Mouse (Mus musculus) embryonic facial prominence, embryonic 11.5 days (tissue): ENCODE data around the gene Man1a. TPM values are rescaled to one million over a fixed set of nuclear protein-coding genes. Genes with fewer than 3 reads are reported as not detected.

Experiments
- ATAC-seq: fragments of 200-750 bp; cut with Nextera tagmentation; replicated peaks from 2 replicates; pipeline ENCODE4 v1.8.0; 2017; ENCODE audit warnings: low read depth; ENCODE audit not compliant: insufficient number of reproducible peaks, low FRiP score, low TSS enrichment
- DNase-seq: peaks from one replicate; pipeline ENCODE4 v3.0.0-alpha.2; 2015; ENCODE audit warnings: low spot score
- H3K27ac ChIP-seq: fragments of 300-500 bp; sonication (generic); replicated peaks from 2 replicates; pipeline ENCODE4 v1.5.1; 2014; ENCODE audit warnings: mild to moderate bottlenecking, low read depth, low read length, control low read depth
- H3K27me3 ChIP-seq: fragments of 300-500 bp; sonication (generic); 2 replicates; pipeline ENCODE4 v1.6.1; 2014; ENCODE audit warnings: mild to moderate bottlenecking, low read length, moderate library complexity, mixed read lengths; ENCODE audit not compliant: control insufficient read depth, insufficient read depth
- H3K36me3 ChIP-seq: fragments of 300-500 bp; sonication (generic); replicated peaks from 2 replicates; pipeline ENCODE4 v1.6.1; 2014; ENCODE audit warnings: low read depth, mild to moderate bottlenecking, low read length, moderate library complexity, mixed read lengths; ENCODE audit not compliant: control insufficient read depth, insufficient read depth
- H3K4me1 ChIP-seq: fragments of 300-500 bp; sonication (generic); 2 replicates; pipeline ENCODE4 v1.6.1; 2014; ENCODE audit warnings: low read length, mixed read lengths; ENCODE audit not compliant: control insufficient read depth, insufficient read depth
- H3K4me2 ChIP-seq: fragments of 300-500 bp; sonication (generic); 2 replicates; pipeline ENCODE4 v1.6.1; 2014; ENCODE audit warnings: low read depth, mild to moderate bottlenecking, control low read depth, low read length, moderate library complexity
- H3K4me3 ChIP-seq: fragments of 300-500 bp; sonication (generic); 2 replicates; pipeline ENCODE4 v1.5.1; 2014; ENCODE audit warnings: low read depth, low read length, control low read depth
- H3K9ac ChIP-seq: fragments of 300-500 bp; sonication (generic); replicated peaks from 2 replicates; pipeline ENCODE4 v1.6.1; 2014; ENCODE audit warnings: mild to moderate bottlenecking, control low read depth, low read length
- H3K9me3 ChIP-seq: fragments of 300-500 bp; sonication (generic); replicated peaks from 2 replicates; pipeline ENCODE4 v1.6.1; 2016; ENCODE audit warnings: mild to moderate bottlenecking, low read length, inconsistent platforms, mixed read lengths; ENCODE audit not compliant: control insufficient read depth
- WGBS: fragments of 180-500 bp; shearing (Covaris S2); extraction: QIAGEN DNeasy Blood & Tissue Kit; methylation state at CpG from one replicate; pipeline ENCODE4 v1.1.7; 2014; 5-methylcytosine and 5-hydroxymethylcytosine counted together
- polyA plus RNA-seq: library from polyadenylated mRNA; unstranded; fragments of >200 nt; fragmentation: Nextera tagmentation; extraction: Ambion mirVana; gene quantifications from 2 replicates; pipeline ENCODE4 v1.2.1, GENCODE M21; 2014

Man1a gene
- polyA plus RNA-seq, 1 experiment from 2014 or later, result 3.1 TPM

- DNase-seq (no peak), ATAC-seq (no peak)
- no peaks in the 10 kb centered on the region for H3K9me3 ChIP-seq
- 83% methylated on average over 3 of the region's 3 CpGs for WGBS
- no peak overlapping the region for H3K4me2 ChIP-seq
- no peak overlapping the region for H3K9ac ChIP-seq
- no peak overlapping the region for H3K4me3 ChIP-seq
- H3K27ac ChIP-seq, result no peak overlapping the region
- H3K4me1 ChIP-seq, result no peaks in the 10 kb centered on the region
- H3K36me3 ChIP-seq, result no peaks in the 10 kb centered on the region
- no peaks in the 10 kb centered on the region for H3K27me3 ChIP-seq
Observed at GRCm38 (mm10) chr10:53917517-53917916, 158.9 kb downstream of the Man1a start.

DNA sequence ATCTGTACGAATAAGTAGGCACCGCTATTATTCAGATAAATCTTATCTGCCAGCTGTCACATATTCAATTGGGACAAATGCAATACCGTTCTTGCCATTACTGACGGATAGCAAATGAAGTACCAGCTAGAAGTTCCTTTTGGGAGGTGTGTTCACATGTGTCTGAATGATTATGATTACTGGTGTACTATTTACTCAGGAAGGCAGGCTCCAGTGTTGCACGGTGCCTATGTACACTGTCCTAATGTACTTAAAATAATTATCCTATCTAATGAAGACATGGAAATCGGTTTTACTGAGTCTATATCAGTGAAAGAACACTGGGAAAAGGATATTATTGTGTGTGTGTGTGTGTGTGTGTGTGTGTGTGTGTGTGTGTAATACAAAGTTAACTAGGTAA, 160.7 kb downstream of the Man1a start:
- Histone ChIP-seq H3K27me3 (no peaks in the 10 kb centered on the region), H3K4me2 (no peak overlapping the region), H3K9me3 (no peaks in the 10 kb centered on the region), H3K4me1 (no peaks in the 10 kb centered on the region), H3K4me3 (no peak overlapping the region), H3K36me3 (no peaks in the 10 kb centered on the region), H3K9ac (no peak overlapping the region), H3K27ac (no peak overlapping the region)
- no peak for ATAC-seq
- WGBS, result 79% methylated on average over 6 of the region's 6 CpGs
- DNase-seq, result no peak

DNA sequence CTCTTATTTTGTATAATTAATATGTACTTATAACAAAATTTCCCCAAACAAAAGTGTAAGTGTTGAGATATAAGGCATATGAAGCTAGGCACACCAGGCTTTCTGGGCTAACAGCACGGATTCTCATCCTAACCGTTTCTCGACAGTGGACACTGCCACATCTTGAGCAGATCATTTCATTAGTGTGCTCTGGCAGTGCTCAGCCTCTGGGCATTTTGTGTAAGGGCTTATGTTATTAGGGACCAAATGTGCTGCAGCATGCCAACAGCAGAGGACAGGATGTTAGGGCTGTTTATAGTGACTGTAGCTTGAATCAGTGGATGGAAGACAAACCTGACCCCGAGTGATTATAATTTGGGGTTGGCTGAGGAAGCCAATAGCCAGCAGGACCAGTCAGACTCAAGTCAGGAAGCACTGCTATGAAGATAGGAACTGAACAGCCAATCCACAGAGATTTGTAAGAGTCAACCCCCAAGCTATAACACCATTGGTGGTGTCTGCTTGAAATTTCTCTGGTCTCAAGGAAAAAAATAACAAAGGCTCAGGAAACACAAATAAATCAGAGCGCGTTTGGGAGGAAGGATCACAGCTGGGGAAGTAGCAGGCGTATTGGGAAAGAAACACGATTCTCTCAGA, 161.3 kb downstream of the Man1a start:
- no peaks in the 10 kb centered on the region for H3K27me3 ChIP-seq
- no peak overlapping the region for H3K9ac ChIP-seq
- DNase-seq (peak; percentile 43), ATAC-seq (no peak)
- no peaks in the 10 kb centered on the region for H3K36me3 ChIP-seq
- no peak overlapping the region for H3K4me3 ChIP-seq
- no peaks in the 10 kb centered on the region for H3K4me1 ChIP-seq
- H3K4me2 ChIP-seq, result no peak overlapping the region
- H3K9me3 ChIP-seq, result no peaks in the 10 kb centered on the region
- no peak overlapping the region for H3K27ac ChIP-seq
- 51% methylated on average over 8 of the region's 8 CpGs for WGBS

- Histone ChIP-seq H3K4me1 (no peaks in the 10 kb centered on the region), H3K4me2 (no peak overlapping the region), H3K9me3 (no peaks in the 10 kb centered on the region), H3K4me3 (no peak overlapping the region), H3K27me3 (no peaks in the 10 kb centered on the region), H3K27ac (no peak overlapping the region), H3K36me3 (no peaks in the 10 kb centered on the region), H3K9ac (no peak overlapping the region)
- WGBS, result 87% methylated on average over 4 of the region's 4 CpGs
- no peak for ATAC-seq
- DNase-seq, result no peak
Observed at GRCm38 (mm10) chr10:53913546-53914312, 162.7 kb downstream of the Man1a start.

- H3K4me1 ChIP-seq, result no peaks in the 10 kb centered on the region
- DNase-seq, result no peak
- H3K9me3 ChIP-seq, result no peaks in the 10 kb centered on the region
- whole genome bisulfite sequencing, result 80% methylated on average over 4 of the region's 4 CpGs
- H3K36me3 ChIP-seq, result no peaks in the 10 kb centered on the region
- H3K27ac ChIP-seq, result no peak overlapping the region
- no peak overlapping the region for H3K4me3 ChIP-seq
- ATAC-seq, result no peak
- H3K9ac ChIP-seq, result no peak overlapping the region
- no peaks in the 10 kb centered on the region for H3K27me3 ChIP-seq
- no peak overlapping the region for H3K4me2 ChIP-seq
Observed at GRCm38 (mm10) chr10:53889512-53889911, 186.9 kb downstream of the Man1a start.

DNA sequence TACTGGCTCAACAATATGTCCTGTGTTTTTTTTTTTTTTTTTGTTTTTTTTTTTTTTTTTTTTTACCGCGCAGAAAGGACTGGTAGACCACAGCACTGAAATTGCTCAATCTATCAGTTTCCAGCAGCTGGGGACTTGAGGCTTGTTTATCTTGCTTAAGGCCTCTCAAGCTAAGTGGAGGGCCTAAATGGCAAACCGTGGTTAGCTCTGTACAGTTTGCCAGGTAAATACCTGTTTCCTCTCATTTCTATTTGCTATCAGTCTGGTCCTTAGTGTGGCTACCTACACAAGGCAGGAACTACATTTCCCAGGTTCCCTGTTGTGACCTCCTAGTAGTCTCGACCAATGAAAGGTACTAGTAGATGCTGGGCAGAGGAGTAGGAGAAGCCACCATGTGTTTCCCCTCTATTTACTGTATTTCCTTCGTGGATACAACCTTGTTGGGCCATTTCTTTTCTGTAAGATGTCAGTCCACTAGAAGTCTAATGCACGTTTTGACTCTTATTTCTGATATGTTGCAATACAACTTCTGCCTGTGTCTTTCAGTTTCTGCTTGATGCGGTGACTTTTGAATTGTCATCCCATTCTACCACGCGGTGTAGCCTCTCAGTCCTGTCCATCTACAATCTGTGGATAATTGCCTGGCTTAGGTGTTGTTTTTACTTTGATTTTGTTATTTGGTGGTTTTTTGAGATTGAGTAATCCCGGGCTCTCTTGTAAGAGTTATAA, 187.9 kb downstream of the Man1a start:
- no peaks in the 10 kb centered on the region for H3K36me3 ChIP-seq
- no peak overlapping the region for H3K4me2 ChIP-seq
- 82% methylated on average over 10 of the region's 10 CpGs for WGBS
- no peak for ATAC-seq
- H3K4me1 ChIP-seq, result no peaks in the 10 kb centered on the region
- no peak for DNase-seq
- no peak overlapping the region for H3K9ac ChIP-seq
- H3K9me3 ChIP-seq, result no peaks in the 10 kb centered on the region
- H3K27ac ChIP-seq, result no peak overlapping the region
- H3K27me3 ChIP-seq, result no peaks in the 10 kb centered on the region
- no peak overlapping the region for H3K4me3 ChIP-seq

DNA sequence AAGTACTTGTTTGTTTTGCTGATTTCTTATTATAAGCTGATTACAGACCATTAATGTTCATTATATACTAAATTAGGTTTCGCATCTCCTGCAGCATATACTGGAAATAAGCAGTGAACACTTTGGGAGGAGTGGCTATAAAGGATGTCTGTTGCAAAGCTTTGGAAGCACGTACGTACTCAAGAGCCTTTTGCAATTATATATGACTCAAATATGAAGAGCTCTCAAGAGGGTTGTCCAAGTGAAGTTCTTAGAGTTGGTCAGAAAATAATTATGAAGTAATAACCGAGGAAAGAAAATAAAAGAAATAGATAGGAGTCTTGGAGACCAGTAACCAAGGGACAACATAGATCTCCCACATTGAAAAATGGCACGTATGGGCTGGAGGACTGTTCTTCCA, 189.9 kb downstream of the Man1a start:
- no peak overlapping the region for H3K27ac ChIP-seq
- DNase-seq, result no peak
- no peaks in the 10 kb centered on the region for H3K36me3 ChIP-seq
- no peaks in the 10 kb centered on the region for H3K27me3 ChIP-seq
- no peaks in the 10 kb centered on the region for H3K9me3 ChIP-seq
- no peak for ATAC-seq
- no peak overlapping the region for H3K4me3 ChIP-seq
- no peak overlapping the region for H3K9ac ChIP-seq
- H3K4me2 ChIP-seq, result no peak overlapping the region
- H3K4me1 ChIP-seq, result no peaks in the 10 kb centered on the region
- 84% methylated on average over 5 of the region's 5 CpGs for WGBS

DNA sequence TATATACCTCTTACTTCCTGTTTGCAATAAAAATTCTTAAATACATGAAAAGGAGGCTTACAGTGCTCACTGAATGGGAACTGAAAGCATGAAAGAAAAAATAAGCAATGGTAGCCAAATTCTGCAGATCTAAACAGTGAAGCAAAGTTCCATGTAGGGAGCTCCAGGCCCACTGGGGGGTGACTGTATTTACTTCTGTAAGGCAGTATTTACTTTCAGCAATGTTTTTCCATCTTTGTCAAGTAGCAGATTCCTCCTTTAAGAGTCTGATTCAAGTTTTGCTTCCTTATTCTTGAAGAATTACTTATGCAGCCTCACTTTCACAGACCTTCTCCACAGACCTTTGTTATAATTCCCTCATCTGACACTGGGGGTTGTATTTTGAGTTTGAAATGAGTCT, 195.1 kb downstream of the Man1a start:
- H3K4me1 ChIP-seq, result no peaks in the 10 kb centered on the region
- H3K36me3 ChIP-seq, result no peaks in the 10 kb centered on the region
- no peaks in the 10 kb centered on the region for H3K27me3 ChIP-seq
- no peaks in the 10 kb centered on the region for H3K9me3 ChIP-seq
- no peak overlapping the region for H3K9ac ChIP-seq
- H3K4me3 ChIP-seq, result no peak overlapping the region
- no peak overlapping the region for H3K4me2 ChIP-seq
- DNase-seq (no peak), ATAC-seq (no peak)
- H3K27ac ChIP-seq, result no peak overlapping the region
